Mouse (Mus musculus) hindbrain, embryonic 13.5 days (tissue): ENCODE data around the gene Igsf9. TPM values are rescaled to one million over a fixed set of nuclear protein-coding genes. Genes with fewer than 3 reads are reported as not detected.

Source experiments
- ATAC-seq: fragments of 200-750 bp; cut with Nextera tagmentation; 2 replicates; pipeline ENCODE4 v1.8.0; 2017; ENCODE audit warnings: moderate TSS enrichment; ENCODE audit not compliant: low FRiP score
- H3K27ac ChIP-seq: fragments of 300-500 bp; sonication (generic); 2 replicates; pipeline ENCODE4 v1.5.1; 2015; ENCODE audit warnings: inconsistent platforms, mild to moderate bottlenecking, moderate library complexity
- H3K27me3 ChIP-seq: fragments of 300-500 bp; sonication (generic); 2 replicates; pipeline ENCODE4 v1.6.1; 2015; ENCODE audit warnings: mild to moderate bottlenecking, inconsistent platforms
- H3K36me3 ChIP-seq: fragments of 300-500 bp; sonication (generic); 2 replicates; pipeline ENCODE4 v1.6.1; 2015; ENCODE audit warnings: mild to moderate bottlenecking, inconsistent platforms
- H3K4me1 ChIP-seq: fragments of 300-500 bp; sonication (generic); replicated peaks from 2 replicates; pipeline ENCODE4 v1.6.1; 2015; ENCODE audit warnings: inconsistent platforms
- H3K4me2 ChIP-seq: fragments of 300-500 bp; sonication (generic); 2 replicates; pipeline ENCODE4 v1.6.1; 2015; ENCODE audit warnings: inconsistent platforms, mild to moderate bottlenecking, moderate library complexity
- H3K4me3 ChIP-seq: fragments of 300-500 bp; sonication (generic); 2 replicates; pipeline ENCODE4 v1.5.1; 2015; ENCODE audit warnings: mild to moderate bottlenecking, inconsistent platforms
- H3K9ac ChIP-seq: fragments of 300-500 bp; sonication (generic); 2 replicates; pipeline ENCODE4 v1.6.1; 2015; ENCODE audit warnings: mild to moderate bottlenecking, inconsistent platforms
- H3K9me3 ChIP-seq: fragments of 300-500 bp; sonication (generic); 2 replicates; pipeline ENCODE4 v1.6.1; 2016; ENCODE audit warnings: inconsistent platforms
- WGBS: fragments of 180-500 bp; shearing (Covaris S2); methylation state at CpG from one replicate; pipeline ENCODE4 v1.1.7; 2015; 5-methylcytosine and 5-hydroxymethylcytosine counted together
- polyA plus RNA-seq: library from polyadenylated mRNA; unstranded; fragments of >200 nt; fragmentation: Nextera tagmentation; extraction: Ambion mirVana; gene quantifications from 2 replicates; pipeline ENCODE4 v1.2.1, GENCODE M21; 2015

Igsf9 gene
- polyA plus RNA-seq, 1 experiment from 2014 or later, result 57.4 TPM

GRCm38 (mm10) chr1:172453810-172454209 is 27.8 kb upstream of the Igsf9 start:
- Histone ChIP-seq H3K4me3 (no peak overlapping the region), H3K4me2 (no peak overlapping the region), H3K36me3 (no peaks in the 10 kb centered on the region), H3K4me1 (no peaks in the 10 kb centered on the region; the same call in 1 of the 2 replicates), H3K27me3 (no peaks in the 10 kb centered on the region), H3K27ac (no peak overlapping the region), H3K9me3 (no peaks in the 10 kb centered on the region), H3K9ac (no peak overlapping the region)
- WGBS, result 90% methylated on average over 2 of the region's 2 CpGs
- no peak for ATAC-seq

- 15% methylated on average over 4 of the region's 4 CpGs for WGBS
- Histone ChIP-seq H3K4me2 (no peak overlapping the region), H3K4me1 (no peaks in the 10 kb centered on the region; the same call in 1 of the 2 replicates), H3K4me3 (no peak overlapping the region), H3K27ac (no peak overlapping the region), H3K27me3 (no peaks in the 10 kb centered on the region), H3K36me3 (no peaks in the 10 kb centered on the region), H3K9me3 (no peaks in the 10 kb centered on the region), H3K9ac (no peak overlapping the region)
- no peak for ATAC-seq
Measured at GRCm38 (mm10) chr1:172455416-172455815, 26.2 kb upstream of the Igsf9 start.

GRCm38 (mm10) chr1:172456001-172456677 is 25.4 kb upstream of the Igsf9 start:
- ATAC-seq, result no peak
- no peaks in the 10 kb centered on the region for H3K27me3 ChIP-seq
- no peak overlapping the region for H3K9ac ChIP-seq
- 80% methylated on average over 7 of the region's 7 CpGs for WGBS
- no peaks in the 10 kb centered on the region for H3K4me1 ChIP-seq
- H3K27ac ChIP-seq, result no peak overlapping the region
- no peak overlapping the region for H3K4me3 ChIP-seq
- H3K9me3 ChIP-seq, result no peaks in the 10 kb centered on the region
- H3K4me2 ChIP-seq, result no peak overlapping the region
- H3K36me3 ChIP-seq, result no peaks in the 10 kb centered on the region

- Histone ChIP-seq H3K9ac (no peak overlapping the region), H3K9me3 (no peaks in the 10 kb centered on the region), H3K4me1 (no peaks in the 10 kb centered on the region), H3K4me2 (no peak overlapping the region), H3K27me3 (no peaks in the 10 kb centered on the region), H3K36me3 (no peaks in the 10 kb centered on the region), H3K4me3 (no peak overlapping the region), H3K27ac (no peak overlapping the region)
- ATAC-seq, result no peak
- 96% methylated on average over 3 of the region's 3 CpGs for WGBS
Measured at GRCm38 (mm10) chr1:172457196-172457595, 24.4 kb upstream of the Igsf9 start.

- Histone ChIP-seq H3K9me3 (no peaks in the 10 kb centered on the region), H3K36me3 (no peaks in the 10 kb centered on the region), H3K27ac (no peak overlapping the region), H3K4me1 (no peaks in the 10 kb centered on the region), H3K9ac (no peak overlapping the region), H3K27me3 (no peaks in the 10 kb centered on the region), H3K4me3 (no peak overlapping the region), H3K4me2 (no peak overlapping the region)
- ATAC-seq, result no peak
- WGBS, result 84% methylated on average over 3 of the region's 3 CpGs
Measured at GRCm38 (mm10) chr1:172458041-172458440, 23.5 kb upstream of the Igsf9 start.

GRCm38 (mm10) chr1:172461602-172462001 is 20.0 kb upstream of the Igsf9 start:
- no peak overlapping the region for H3K27ac ChIP-seq
- no peak overlapping the region for H3K4me2 ChIP-seq
- H3K9ac ChIP-seq, result no peak overlapping the region
- ATAC-seq, result no peak
- WGBS, result 76% methylated on average over 2 of the region's 2 CpGs
- H3K4me1 ChIP-seq, result no peaks in the 10 kb centered on the region
- H3K36me3 ChIP-seq, result no peaks in the 10 kb centered on the region
- H3K4me3 ChIP-seq, result no peak overlapping the region
- no peaks in the 10 kb centered on the region for H3K9me3 ChIP-seq
- no peaks in the 10 kb centered on the region for H3K27me3 ChIP-seq

- Histone ChIP-seq H3K9me3 (no peaks in the 10 kb centered on the region), H3K9ac (no peak overlapping the region), H3K27ac (no peak overlapping the region), H3K27me3 (no peaks in the 10 kb centered on the region), H3K4me1 (no peaks in the 10 kb centered on the region), H3K4me2 (no peak overlapping the region), H3K36me3 (no peaks in the 10 kb centered on the region), H3K4me3 (no peak overlapping the region)
- ATAC-seq, result no peak
- 86% methylated on average over 3 of the region's 3 CpGs for WGBS
Measured at GRCm38 (mm10) chr1:172462534-172462933, 19.1 kb upstream of the Igsf9 start.

GRCm38 (mm10) chr1:172463387-172464333 is 17.9 kb upstream of the Igsf9 start:
- Histone ChIP-seq H3K9ac (no peak overlapping the region), H3K4me3 (no peak overlapping the region), H3K27me3 (no peaks in the 10 kb centered on the region)

GRCm38 (mm10) chr1:172468301-172468877 is 13.2 kb upstream of the Igsf9 start:
- no peaks in the 10 kb centered on the region for H3K36me3 ChIP-seq
- H3K27me3 ChIP-seq, result no peaks in the 10 kb centered on the region
- H3K4me2 ChIP-seq, result no peak overlapping the region
- H3K27ac ChIP-seq, result no peak overlapping the region
- H3K9ac ChIP-seq, result no peak overlapping the region
- no peak overlapping the region for H3K4me3 ChIP-seq
- H3K9me3 ChIP-seq, result no peaks in the 10 kb centered on the region
- no peaks in the 10 kb centered on the region for H3K4me1 ChIP-seq
- no peak for ATAC-seq
- 74% methylated on average over 11 of the region's 11 CpGs for WGBS

More at GRCm38 (mm10) chr1:172463387-172464333, 17.9 kb upstream of the Igsf9 start:
- Histone ChIP-seq H3K4me1 (no peaks in the 10 kb centered on the region), H3K9me3 (no peaks in the 10 kb centered on the region), H3K4me2 (no peak overlapping the region), H3K36me3 (no peaks in the 10 kb centered on the region), H3K27ac (no peak overlapping the region)
- WGBS, result 89% methylated on average over 16 of the region's 16 CpGs
- ATAC-seq, result no peak

GRCm38 (mm10) chr1:172469373-172469772 is 12.2 kb upstream of the Igsf9 start:
- ATAC-seq, result no peak
- no peak overlapping the region for H3K4me2 ChIP-seq
- no peaks in the 10 kb centered on the region for H3K4me1 ChIP-seq
- H3K9ac ChIP-seq, result no peak overlapping the region
- H3K27ac ChIP-seq, result no peak overlapping the region
- no peaks in the 10 kb centered on the region for H3K27me3 ChIP-seq
- H3K36me3 ChIP-seq, result no peaks in the 10 kb centered on the region
- no peaks in the 10 kb centered on the region for H3K9me3 ChIP-seq
- 84% methylated on average over 5 of the region's 5 CpGs for WGBS
- no peak overlapping the region for H3K4me3 ChIP-seq

- no peaks in the 10 kb centered on the region for H3K4me1 ChIP-seq
- WGBS, result 64% methylated on average over 8 of the region's 8 CpGs
- no peaks in the 10 kb centered on the region for H3K36me3 ChIP-seq
- no peaks in the 10 kb centered on the region for H3K27me3 ChIP-seq
- H3K9ac ChIP-seq, result no peak overlapping the region
- no peak overlapping the region for H3K4me2 ChIP-seq
- no peak overlapping the region for H3K27ac ChIP-seq
- no peaks in the 10 kb centered on the region for H3K9me3 ChIP-seq
- no peak overlapping the region for H3K4me3 ChIP-seq
- ATAC-seq, result no peak
Measured at GRCm38 (mm10) chr1:172469810-172470448, 11.7 kb upstream of the Igsf9 start.

GRCm38 (mm10) chr1:172472909-172473308 is 8.7 kb upstream of the Igsf9 start:
- H3K27ac ChIP-seq, result no peak overlapping the region
- H3K36me3 ChIP-seq, result no peaks in the 10 kb centered on the region
- H3K4me3 ChIP-seq, result no peak overlapping the region
- no peak overlapping the region for H3K9ac ChIP-seq
- no peak for ATAC-seq
- no peaks in the 10 kb centered on the region for H3K9me3 ChIP-seq
- no peaks in the 10 kb centered on the region for H3K27me3 ChIP-seq
- H3K4me2 ChIP-seq, result no peak overlapping the region
- no peaks in the 10 kb centered on the region for H3K4me1 ChIP-seq
